Mouse (Mus musculus) cortical plate, adult 2 months (tissue): ENCODE measurements around the gene Syne2.

Source experiments
- CTCF ChIP-seq: fragments of 200-500 bp; IDR thresholded peaks from 2 replicates; pipeline ENCODE4 v1.5.1; 2011; ENCODE audit warnings: mild to moderate bottlenecking, control low read depth, low read length; ENCODE audit not compliant: insufficient read depth; ENCODE audit errors: extremely low read depth
- POLR2A ChIP-seq: fragments of 200-500 bp; IDR thresholded peaks from 2 replicates; pipeline ENCODE4 v1.6.1; 2011; ENCODE audit warnings: mild to moderate bottlenecking, low read length, control low read depth; ENCODE audit not compliant: insufficient read depth; ENCODE audit errors: extremely low read depth

- TF ChIP-seq CTCF (no peak), POLR2A (no peak)
These were observed 191.1 kb downstream of the Syne2 start for GRCm38 (mm10) chr12:76008991-76009390.
